Mouse (Mus musculus) liver, postnatal 0 days (tissue): ENCODE data around the gene Brsk2. TPM values are rescaled to one million over a fixed set of nuclear protein-coding genes. Genes with fewer than 3 reads are reported as not detected.
A peak's percentile ranks its signal among the peaks of the same experiment; 100 is the strongest.
"Not testable (repeated sequence)": the region's sequence is repeated elsewhere in the genome, so short reads cannot be mapped to it uniquely, and the experiment has no call there.

Experiments used
- ATAC-seq: fragments of 200-750 bp; cut with Nextera tagmentation; 2 replicates; pipeline ENCODE4 v1.8.0; 2017; ENCODE audit warnings: mild to moderate bottlenecking, moderate library complexity
- DNase-seq: peaks from one replicate; pipeline ENCODE4 v3.0.0-alpha.2; 2016
- H3K27ac ChIP-seq: fragments of 300-500 bp; sonication (generic); 2 replicates; pipeline ENCODE4 v1.5.1; 2014; ENCODE audit warnings: antibody characterized with exemption, moderate library complexity, mild to moderate bottlenecking, low read depth
- H3K27me3 ChIP-seq: fragments of 300-500 bp; sonication (generic); 2 replicates; pipeline ENCODE4 v1.6.1; 2014; ENCODE audit warnings: low read length, control low read depth, mixed read lengths; ENCODE audit not compliant: insufficient read depth
- H3K36me3 ChIP-seq: fragments of 300-500 bp; sonication (generic); replicated peaks from 2 replicates; pipeline ENCODE4 v1.6.1; 2014; ENCODE audit warnings: mild to moderate bottlenecking, control low read depth, low read length, moderate library complexity, mixed read lengths; ENCODE audit not compliant: insufficient read depth
- H3K4me1 ChIP-seq: fragments of 300-500 bp; sonication (generic); 2 replicates; pipeline ENCODE4 v1.6.1; 2014; ENCODE audit warnings: antibody characterized with exemption, mild to moderate bottlenecking, control low read depth; ENCODE audit not compliant: insufficient read depth
- H3K4me2 ChIP-seq: fragments of 300-500 bp; sonication (generic); 2 replicates; pipeline ENCODE4 v1.6.1; 2014; ENCODE audit warnings: low read depth, mild to moderate bottlenecking, low read length, moderate library complexity, mixed read lengths
- H3K4me3 ChIP-seq: fragments of 300-500 bp; sonication (generic); 2 replicates; pipeline ENCODE4 v1.5.1; 2014; ENCODE audit warnings: low read depth, low read length
- H3K9ac ChIP-seq: fragments of 300-500 bp; sonication (generic); replicated peaks from 2 replicates; pipeline ENCODE4 v1.6.1; 2014; ENCODE audit warnings: mild to moderate bottlenecking, moderate library complexity
- H3K9me3 ChIP-seq: fragments of 300-500 bp; sonication (generic); 2 replicates; pipeline ENCODE4 v1.6.1; 2016; ENCODE audit warnings: mild to moderate bottlenecking, control low read depth, low read length, mixed read lengths
- CTCF ChIP-seq: sonication (generic); IDR thresholded peaks from 2 replicates; pipeline ENCODE4 v1.5.1; 2016; ENCODE audit warnings: antibody characterized with exemption, low read depth
- EP300 ChIP-seq: IDR thresholded peaks from 2 replicates; pipeline ENCODE4 v1.6.1; 2016; ENCODE audit warnings: antibody characterized with exemption, low read depth, mild to moderate bottlenecking
- WGBS: fragments of 180-500 bp; shearing (Covaris S2); extraction: QIAGEN DNeasy Blood & Tissue Kit; methylation state at CpG from one replicate; pipeline ENCODE4 v1.1.7; 2014; ENCODE audit not compliant: insufficient replicate concordance; 5-methylcytosine and 5-hydroxymethylcytosine counted together
- polyA plus RNA-seq: library from polyadenylated mRNA; unstranded; fragments of >200 nt; fragmentation: Nextera tagmentation; extraction: Ambion mirVana; gene quantifications from 2 replicates; pipeline ENCODE4 v1.2.1, GENCODE M21; 2015

Brsk2 gene
- polyA plus RNA-seq, 1 experiment from 2014 or later, result 0.13 TPM

DNA sequence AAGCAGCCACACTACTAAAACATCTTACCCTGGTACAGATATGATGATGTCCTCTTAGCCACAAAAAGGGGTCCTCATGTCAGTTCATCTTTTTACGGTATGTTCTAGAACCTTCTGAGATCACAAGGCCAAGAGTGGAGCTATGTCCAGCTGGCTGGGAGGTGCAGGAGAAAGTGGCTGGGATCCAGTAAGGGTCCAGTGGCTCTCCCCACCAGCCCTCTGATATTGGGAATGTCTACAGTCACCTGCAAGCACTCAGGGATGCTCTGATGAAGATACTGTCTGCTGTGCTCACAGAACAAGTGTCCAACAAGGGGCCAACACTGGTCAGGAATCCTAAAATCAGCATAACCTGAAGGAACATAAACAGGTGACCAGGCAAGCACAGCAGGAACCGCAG is 31.1 kb upstream of the Brsk2 start, which contains the start of gene Tollip:
Gene Tollip, minus strand, starts transcription at position 101 of the 400 bp plus-strand sequence.
- ATAC-seq (no peak), DNase-seq (no peak)
- no peak within 1 kb of the TSS for H3K9ac ChIP-seq
- WGBS, result 72% methylated on average over 2 of the region's 2 CpGs
- no peak within 1 kb of the TSS for H3K4me3 ChIP-seq
- 0 out of 2 replicates have a peak, but pooled peaks cover 4% of the 10 kb centered on the region for H3K27me3 ChIP-seq
- H3K9me3 ChIP-seq, result no peaks in the 10 kb centered on the region
- H3K4me1 ChIP-seq, result no peaks in the 10 kb centered on the region
- H3K36me3 ChIP-seq, result no peaks in the 10 kb centered on the region
- no peak within 1 kb of the TSS for H3K4me2 ChIP-seq
- H3K27ac ChIP-seq, result no peak within 1 kb of the TSS
- TF ChIP-seq CTCF, result no peak
- TF ChIP-seq EP300, result no peak

DNA sequence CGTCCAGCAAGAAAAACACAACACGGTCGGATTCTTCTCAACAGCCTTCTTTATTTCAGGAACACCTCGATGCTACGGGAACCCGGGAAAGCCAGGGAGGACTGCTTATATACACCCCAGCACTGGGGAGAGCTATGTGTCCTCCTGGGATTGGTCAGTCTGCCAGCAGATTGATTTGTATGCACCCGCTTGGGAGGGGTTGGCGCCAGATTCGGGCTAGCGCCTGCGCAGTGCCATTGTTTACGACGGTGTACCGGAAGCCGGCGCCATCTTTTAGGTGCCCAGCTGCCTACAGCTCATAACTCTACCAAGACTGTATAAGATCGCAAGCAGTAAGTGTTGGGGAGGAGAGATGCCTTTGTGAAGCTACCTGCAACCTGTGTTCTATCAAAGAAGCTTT is 25.4 kb upstream of the Brsk2 start:
- not testable (repeated sequence) for H3K27me3 ChIP-seq, H3K9ac ChIP-seq, ATAC-seq, H3K4me1 ChIP-seq, H3K4me2 ChIP-seq, H3K9me3 ChIP-seq, H3K36me3 ChIP-seq, H3K27ac ChIP-seq, H3K4me3 ChIP-seq, DNase-seq
- 87% methylated on average over 17 of the region's 17 CpGs for WGBS

DNA sequence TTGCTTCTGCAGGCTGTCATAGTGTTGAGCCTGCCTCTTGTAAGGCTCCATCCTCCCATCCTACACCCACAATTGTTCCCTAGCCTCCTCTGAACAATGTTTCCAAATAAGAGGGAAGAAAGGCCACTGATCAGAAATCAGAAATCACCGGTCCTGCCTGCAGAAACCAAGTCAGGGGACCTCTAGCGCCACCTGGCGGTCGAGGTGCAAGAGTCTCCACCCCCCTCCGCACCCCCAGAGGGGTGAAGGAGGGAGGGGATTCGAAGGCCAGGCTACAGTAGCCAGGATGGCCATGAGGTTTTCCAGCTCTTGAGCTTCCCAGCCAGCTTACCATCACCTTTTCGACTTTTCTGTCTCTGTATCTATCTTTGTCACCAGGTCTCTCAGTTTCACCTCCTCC is 24.6 kb upstream of the Brsk2 start:
- H3K9ac ChIP-seq, result no peak overlapping the region
- H3K27me3 ChIP-seq, result no peaks in the 10 kb centered on the region
- TF ChIP-seq EP300 (no peak), CTCF (peak; percentile 92)
- H3K4me3 ChIP-seq, result no peak overlapping the region
- 10% methylated on average over 7 of the region's 7 CpGs for whole genome bisulfite sequencing
- no peaks in the 10 kb centered on the region for H3K36me3 ChIP-seq
- H3K27ac ChIP-seq, result no peak overlapping the region
- no peaks in the 10 kb centered on the region for H3K9me3 ChIP-seq
- no peak for ATAC-seq
- H3K4me1 ChIP-seq, result no peaks in the 10 kb centered on the region
- H3K4me2 ChIP-seq, result no peak overlapping the region
- DNase-seq, result peak; percentile 83

DNA sequence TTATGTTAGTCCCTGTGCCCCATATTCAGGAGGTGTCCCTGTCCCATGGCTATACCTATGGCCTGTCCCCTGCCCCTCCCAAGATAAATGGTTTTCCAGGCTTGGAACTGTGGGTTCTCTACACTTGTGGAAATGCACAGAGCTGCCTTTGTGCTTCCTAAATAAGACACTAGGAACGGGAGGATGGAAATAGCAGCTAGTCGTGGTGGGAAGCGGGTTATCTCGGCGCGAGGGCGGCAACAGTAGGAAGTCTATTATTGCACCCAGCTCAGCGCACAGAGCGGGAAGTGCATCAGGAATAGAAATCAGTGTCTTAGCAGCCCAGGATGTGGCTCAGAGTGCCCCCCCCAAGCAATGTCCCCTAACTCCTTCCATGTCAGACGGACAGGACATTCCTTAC is 20.9 kb upstream of the Brsk2 start:
- ATAC-seq, result no peak
- H3K4me3 ChIP-seq, result no peak overlapping the region
- H3K4me2 ChIP-seq, result no peak overlapping the region
- no peaks in the 10 kb centered on the region for H3K9me3 ChIP-seq
- no peak overlapping the region for H3K27ac ChIP-seq
- DNase-seq, result no peak
- 66% methylated on average over 10 of the region's 10 CpGs for WGBS
- no peaks in the 10 kb centered on the region for H3K4me1 ChIP-seq
- no peaks in the 10 kb centered on the region for H3K36me3 ChIP-seq
- no peaks in the 10 kb centered on the region for H3K27me3 ChIP-seq
- TF ChIP-seq EP300, result no peak
- TF ChIP-seq CTCF, result no peak
- H3K9ac ChIP-seq, result no peak overlapping the region

DNA sequence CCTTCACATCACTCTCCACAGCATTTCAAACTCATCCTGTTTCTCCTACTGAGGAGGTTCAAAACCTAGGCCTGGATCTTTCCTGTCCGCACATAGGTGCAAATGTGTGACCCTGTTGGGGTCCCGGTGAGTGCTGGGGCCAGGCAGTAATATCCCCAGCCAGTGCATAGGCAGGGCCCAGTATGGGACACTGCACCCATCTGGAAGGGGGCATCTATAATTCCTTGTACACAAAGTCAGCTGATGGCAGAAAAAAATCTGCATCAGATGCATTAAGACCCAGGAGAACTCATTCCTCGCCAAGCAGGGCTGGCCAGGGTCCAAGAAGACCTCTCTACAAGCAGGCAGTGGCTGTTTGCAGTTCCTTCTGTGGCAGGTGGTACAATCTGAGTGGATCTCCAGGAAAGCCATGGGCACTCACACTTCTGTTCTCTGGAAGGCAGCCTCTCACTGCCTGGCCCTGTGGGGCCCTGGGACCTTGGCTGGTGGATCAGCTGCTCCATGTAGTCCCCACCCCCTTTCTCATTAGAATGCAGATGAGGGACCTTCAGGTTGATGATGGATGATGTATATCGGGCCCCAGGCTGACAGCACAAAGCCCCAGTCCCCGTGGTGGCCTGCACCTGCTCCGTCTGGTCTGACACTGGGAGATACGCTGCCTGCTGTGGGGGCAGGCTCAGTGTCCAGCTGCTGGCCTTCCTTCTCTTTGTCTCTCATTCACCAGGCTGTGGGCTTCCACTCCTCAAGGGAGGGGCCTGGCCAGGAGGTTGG is 15.2 kb upstream of the Brsk2 start:
- Histone ChIP-seq H3K27ac (no peak overlapping the region), H3K4me2 (no peak overlapping the region), H3K9me3 (no peaks in the 10 kb centered on the region), H3K36me3 (no peaks in the 10 kb centered on the region), H3K27me3 (no peaks in the 10 kb centered on the region), H3K4me1 (no peaks in the 10 kb centered on the region), H3K4me3 (no peak overlapping the region), H3K9ac (no peak overlapping the region)
- TF ChIP-seq EP300 (no peak), CTCF (no peak)
- no peak for DNase-seq
- ATAC-seq, result no peak
- 72% methylated on average over 7 of the region's 7 CpGs for WGBS

DNA sequence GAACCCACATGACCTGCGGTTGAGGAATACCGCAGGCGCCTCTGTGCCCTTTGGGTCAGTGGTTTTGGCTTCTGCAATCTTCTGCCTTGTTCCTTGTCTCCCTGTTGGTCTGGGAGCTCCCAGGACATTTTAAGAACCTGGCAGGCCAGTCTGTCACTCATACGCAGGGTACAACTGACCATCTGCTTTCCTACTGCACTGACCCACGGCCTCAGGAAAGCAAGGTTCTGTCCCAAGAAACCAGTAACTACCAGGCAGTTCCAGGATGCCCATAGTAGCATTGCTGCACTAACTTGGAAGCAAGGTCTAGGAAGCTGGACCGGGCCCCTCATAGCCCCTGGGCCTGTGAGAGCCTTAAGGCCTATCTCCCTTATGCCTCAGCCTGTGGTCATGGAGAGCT is 14.6 kb upstream of the Brsk2 start:
- ATAC-seq (no peak), DNase-seq (no peak)
- WGBS, result 81% methylated on average over 6 of the region's 6 CpGs
- TF ChIP-seq CTCF (no peak), EP300 (no peak)
- Histone ChIP-seq H3K27me3 (no peaks in the 10 kb centered on the region), H3K9me3 (no peaks in the 10 kb centered on the region), H3K27ac (no peak overlapping the region), H3K36me3 (no peaks in the 10 kb centered on the region), H3K4me3 (no peak overlapping the region), H3K4me2 (no peak overlapping the region), H3K4me1 (no peaks in the 10 kb centered on the region), H3K9ac (no peak overlapping the region)
